Mouse (Mus musculus) midbrain, embryonic 10.5 days (tissue): ENCODE results near the gene Agmo. TPM values are rescaled to one million over a fixed set of nuclear protein-coding genes. Genes with fewer than 3 reads are reported as not detected.

Source experiments
- DNase-seq: peaks from one replicate; pipeline ENCODE4 v3.0.0-alpha.2; 2017; ENCODE audit warnings: low spot score
- H3K27ac ChIP-seq: fragments of 300-500 bp; sonication (generic); replicated peaks from 2 replicates; pipeline ENCODE4 v1.5.1; 2016; ENCODE audit warnings: mild to moderate bottlenecking
- H3K27me3 ChIP-seq: fragments of 300-500 bp; sonication (generic); 2 replicates; pipeline ENCODE4 v1.6.1; 2016; ENCODE audit warnings: low read depth, mild to moderate bottlenecking; ENCODE audit not compliant: poor library complexity, severe bottlenecking
- H3K36me3 ChIP-seq: fragments of 300-500 bp; sonication (generic); 2 replicates; pipeline ENCODE4 v1.6.1; 2016; ENCODE audit warnings: mild to moderate bottlenecking, moderate library complexity
- H3K4me1 ChIP-seq: fragments of 300-500 bp; sonication (generic); 2 replicates; pipeline ENCODE4 v1.6.1; 2016
- H3K4me3 ChIP-seq: fragments of 300-500 bp; sonication (generic); 2 replicates; pipeline ENCODE4 v1.5.1; 2016; ENCODE audit warnings: mild to moderate bottlenecking, moderate library complexity
- H3K9me3 ChIP-seq: fragments of 300-500 bp; sonication (generic); replicated peaks from 2 replicates; pipeline ENCODE4 v1.6.1; 2016; ENCODE audit warnings: mild to moderate bottlenecking
- WGBS: fragments of 180-500 bp; shearing (Covaris S2); methylation state at CpG from one replicate; pipeline ENCODE4 v1.1.7; 2016; 5-methylcytosine and 5-hydroxymethylcytosine counted together
- polyA plus RNA-seq: library from polyadenylated mRNA; unstranded; fragments of >200 nt; fragmentation: Nextera tagmentation; extraction: Ambion mirVana; gene quantifications from 2 replicates; pipeline ENCODE4 v1.2.1, GENCODE M21; 2016

Agmo gene
- polyA plus RNA-seq, 1 experiment from 2014 or later = 0.32 TPM

- DNase-seq = peak; percentile 55
- H3K4me1 ChIP-seq = no peaks in the 10 kb centered on the region
- H3K27me3 ChIP-seq = no peaks in the 10 kb centered on the region
- no peak overlapping the region for H3K4me3 ChIP-seq
- H3K9me3 ChIP-seq = no peaks in the 10 kb centered on the region
- WGBS = 18% methylated on average over 6 of the region's 6 CpGs
- no peak overlapping the region for H3K27ac ChIP-seq
- no peaks in the 10 kb centered on the region for H3K36me3 ChIP-seq
These were observed 209.1 kb downstream of the Agmo start for GRCm38 (mm10) chr12:37450366-37451156.

- Histone ChIP-seq H3K27me3 (no peaks in the 10 kb centered on the region), H3K27ac (no peak overlapping the region), H3K9me3 (no peaks in the 10 kb centered on the region), H3K4me3 (no peak overlapping the region), H3K4me1 (no peaks in the 10 kb centered on the region), H3K36me3 (no peaks in the 10 kb centered on the region)
- 69% methylated on average over 5 of the region's 5 CpGs for WGBS
- no peak for DNase-seq
These were observed 230.2 kb downstream of the Agmo start for GRCm38 (mm10) chr12:37471631-37472030.

DNA sequence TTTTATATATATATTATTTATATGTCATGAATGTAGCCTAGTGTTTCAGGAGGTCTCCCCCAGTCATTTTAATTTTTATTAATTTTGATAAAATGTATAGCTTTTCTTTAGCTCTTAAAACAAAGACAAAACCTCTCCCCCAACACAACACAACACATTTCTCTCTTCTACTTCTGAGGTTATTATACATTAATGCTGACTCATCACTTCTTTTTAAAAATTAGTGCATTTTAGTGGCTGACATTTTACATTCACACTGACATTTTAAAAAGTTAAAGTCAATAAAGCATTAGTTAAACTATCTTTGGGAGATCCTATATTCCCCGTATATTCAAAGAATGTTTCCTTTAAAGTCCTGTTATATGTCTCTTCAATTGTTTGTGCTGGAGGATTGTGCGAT, 235.4 kb downstream of the Agmo start:
- H3K36me3 ChIP-seq = no peaks in the 10 kb centered on the region
- DNase-seq = no peak
- WGBS = 91% methylated on average over 2 of the region's 2 CpGs
- no peak overlapping the region for H3K4me3 ChIP-seq
- no peak overlapping the region for H3K27ac ChIP-seq
- H3K27me3 ChIP-seq = no peaks in the 10 kb centered on the region
- no peaks in the 10 kb centered on the region for H3K4me1 ChIP-seq
- H3K9me3 ChIP-seq = no peaks in the 10 kb centered on the region

DNA sequence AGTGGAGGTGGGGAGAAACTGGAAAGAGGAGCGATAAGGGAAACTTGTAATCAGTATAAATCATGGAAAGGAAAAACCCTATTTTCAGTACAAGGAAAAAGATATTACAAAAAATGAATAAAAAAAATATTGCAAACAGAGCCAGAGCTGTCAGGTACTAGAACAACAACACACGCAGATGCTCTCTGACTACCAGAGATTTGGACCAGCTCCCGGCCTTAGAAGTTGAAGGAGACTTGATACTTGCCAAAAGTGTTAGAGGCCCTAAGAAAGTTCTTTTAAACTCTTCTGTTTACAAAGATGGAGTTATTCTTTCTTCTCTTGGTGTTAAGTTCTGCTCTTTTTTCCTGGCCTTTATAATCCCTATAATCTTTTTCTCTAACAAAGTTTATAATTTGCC, 246.6 kb downstream of the Agmo start:
- Histone ChIP-seq H3K4me1 (no peaks in the 10 kb centered on the region), H3K4me3 (no peak overlapping the region), H3K9me3 (no peaks in the 10 kb centered on the region), H3K27ac (no peak overlapping the region), H3K27me3 (no peaks in the 10 kb centered on the region), H3K36me3 (no peaks in the 10 kb centered on the region)
- DNase-seq = no peak
- WGBS = 93% methylated on average over 3 of the region's 3 CpGs

- H3K27ac ChIP-seq = no peak overlapping the region
- H3K9me3 ChIP-seq = no peaks in the 10 kb centered on the region
- no peaks in the 10 kb centered on the region for H3K27me3 ChIP-seq
- H3K36me3 ChIP-seq = no peaks in the 10 kb centered on the region
- WGBS = 92% methylated on average over 3 of the region's 3 CpGs
- H3K4me1 ChIP-seq = no peaks in the 10 kb centered on the region
- no peak overlapping the region for H3K4me3 ChIP-seq
- no peak for DNase-seq
These were observed 257.4 kb downstream of the Agmo start for GRCm38 (mm10) chr12:37498871-37499270.

GRCm38 (mm10) chr12:37507406-37507805, 266.0 kb downstream of the Agmo start:
- Histone ChIP-seq H3K9me3 (no peaks in the 10 kb centered on the region), H3K27me3 (no peaks in the 10 kb centered on the region), H3K27ac (no peak overlapping the region), H3K4me3 (no peak overlapping the region), H3K36me3 (no peaks in the 10 kb centered on the region), H3K4me1 (no peaks in the 10 kb centered on the region)
- DNase-seq = no peak
- 59% methylated on average over 1 of the region's 1 CpGs for WGBS

- Histone ChIP-seq H3K36me3 (no peaks in the 10 kb centered on the region), H3K4me1 (no peaks in the 10 kb centered on the region), H3K27ac (no peak overlapping the region), H3K4me3 (no peak overlapping the region), H3K27me3 (no peaks in the 10 kb centered on the region), H3K9me3 (no peaks in the 10 kb centered on the region)
- no peak for DNase-seq
- 88% methylated on average over 2 of the region's 2 CpGs for WGBS
These were observed 266.4 kb downstream of the Agmo start for GRCm38 (mm10) chr12:37507826-37508225.

GRCm38 (mm10) chr12:37521772-37522171, 280.3 kb downstream of the Agmo start:
- no peaks in the 10 kb centered on the region for H3K27me3 ChIP-seq
- WGBS = 80% methylated on average over 1 of the region's 1 CpGs
- H3K36me3 ChIP-seq = no peaks in the 10 kb centered on the region
- H3K27ac ChIP-seq = no peak overlapping the region
- H3K4me3 ChIP-seq = no peak overlapping the region
- 0 out of 2 replicates have a peak, but pooled peaks cover 6% of the 10 kb centered on the region for H3K9me3 ChIP-seq
- H3K4me1 ChIP-seq = no peaks in the 10 kb centered on the region
- DNase-seq = no peak

DNA sequence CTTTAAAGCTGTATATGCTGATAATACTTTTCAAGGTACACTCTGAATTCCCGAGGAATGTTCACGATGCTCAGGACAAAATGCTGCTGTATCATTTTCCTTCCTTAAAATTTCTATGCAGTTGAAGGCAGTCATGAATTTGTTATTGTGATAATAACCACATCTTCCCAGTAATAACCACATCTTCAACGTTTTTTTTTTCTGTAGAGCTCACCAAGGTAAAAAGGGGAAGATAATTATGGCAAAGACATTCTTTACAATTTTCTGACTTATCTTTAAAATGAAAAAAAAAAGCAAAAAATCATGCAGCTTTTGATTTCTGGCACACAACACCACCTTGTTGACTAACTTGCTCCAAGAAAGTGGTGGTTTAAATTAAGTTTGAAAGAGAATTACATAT, 283.2 kb downstream of the Agmo start:
- Histone ChIP-seq H3K4me1 (no peaks in the 10 kb centered on the region), H3K27me3 (no peaks in the 10 kb centered on the region), H3K9me3 (0 out of 2 replicates have a peak, but pooled peaks cover 6% of the 10 kb centered on the region), H3K27ac (no peak overlapping the region), H3K36me3 (no peaks in the 10 kb centered on the region), H3K4me3 (no peak overlapping the region)
- 81% methylated on average over 3 of the region's 3 CpGs for WGBS
- no peak for DNase-seq

GRCm38 (mm10) chr12:37540994-37541393, 299.6 kb downstream of the Agmo start:
- H3K9me3 ChIP-seq = no peaks in the 10 kb centered on the region
- 83% methylated on average over 1 of the region's 1 CpGs for WGBS
- no peaks in the 10 kb centered on the region for H3K4me1 ChIP-seq
- H3K4me3 ChIP-seq = no peak overlapping the region
- no peak for DNase-seq
- no peaks in the 10 kb centered on the region for H3K27me3 ChIP-seq
- no peaks in the 10 kb centered on the region for H3K36me3 ChIP-seq
- no peak overlapping the region for H3K27ac ChIP-seq

GRCm38 (mm10) chr12:37558284-37558683, 316.8 kb downstream of the Agmo start:
- H3K9me3 ChIP-seq = no peaks in the 10 kb centered on the region
- no peak for DNase-seq
- no peak overlapping the region for H3K4me3 ChIP-seq
- WGBS = 68% methylated on average over 1 of the region's 1 CpGs
- H3K4me1 ChIP-seq = no peaks in the 10 kb centered on the region
- H3K27me3 ChIP-seq = no peaks in the 10 kb centered on the region
- no peaks in the 10 kb centered on the region for H3K36me3 ChIP-seq
- H3K27ac ChIP-seq = no peak overlapping the region

GRCm38 (mm10) chr12:37565882-37566596, 324.6 kb downstream of the Agmo start:
- no peak for DNase-seq
- 93% methylated on average over 5 of the region's 5 CpGs for WGBS
- Histone ChIP-seq H3K9me3 (no peaks in the 10 kb centered on the region), H3K4me3 (no peak overlapping the region), H3K27ac (no peak overlapping the region), H3K36me3 (no peaks in the 10 kb centered on the region), H3K27me3 (no peaks in the 10 kb centered on the region), H3K4me1 (no peaks in the 10 kb centered on the region)

- 78% methylated on average over 3 of the region's 3 CpGs for WGBS
- Histone ChIP-seq H3K4me3 (no peak overlapping the region), H3K9me3 (no peaks in the 10 kb centered on the region), H3K4me1 (no peaks in the 10 kb centered on the region), H3K27me3 (no peaks in the 10 kb centered on the region), H3K27ac (no peak overlapping the region), H3K36me3 (no peaks in the 10 kb centered on the region)
- no peak for DNase-seq
These were observed 330.5 kb downstream of the Agmo start for GRCm38 (mm10) chr12:37571922-37572321.
